Mouse (Mus musculus) ES-E14 (cell line): ENCODE measurements around the gene Fam20b. TPM values are rescaled to one million over a fixed set of nuclear protein-coding genes. Genes with fewer than 3 reads are reported as not detected.
A peak's percentile ranks its signal among the peaks of the same experiment; 100 is the strongest.

Experiments used
- DNase-seq: peaks from one replicate; pipeline ENCODE4 v3.0.0-alpha.2; 2013; ENCODE audit warnings: low read depth, low spot score
- H3K27ac ChIP-seq: 2 replicates; pipeline ENCODE4 v1.5.1; 2012; ENCODE audit warnings: low read depth, mild to moderate bottlenecking, low read length, moderate library complexity, mixed read lengths; ENCODE audit not compliant: poor library complexity, insufficient read depth, severe bottlenecking
- H3K36me3 ChIP-seq: 2 replicates; pipeline ENCODE4 v1.6.1; 2012; ENCODE audit warnings: mild to moderate bottlenecking, low read length, moderate library complexity, mixed read lengths; ENCODE audit not compliant: control insufficient read depth, poor library complexity, insufficient read depth, severe bottlenecking
- H3K4me1 ChIP-seq, 2 experiments: fragments of 150-350 bp in 1 of 2; sonication (generic) in 1 of 2; 2 replicates each; pipeline ENCODE4 v1.6.1; 2012; ENCODE audit warnings: low read length in 2 of 2, mild to moderate bottlenecking in 1 of 2, mixed read lengths in 1 of 2; ENCODE audit not compliant: control insufficient read depth in 2 of 2, insufficient read depth in 2 of 2, poor library complexity in 1 of 2
- H3K4me3 ChIP-seq, 2 experiments: fragments of 150-350 bp in 1 of 2; sonication (generic) in 1 of 2; 2 replicates each; pipeline ENCODE4 v1.5.1; 2012; ENCODE audit warnings: low read length in 2 of 2, low read depth in 1 of 2, mild to moderate bottlenecking in 1 of 2, mixed read lengths in 1 of 2; ENCODE audit not compliant: insufficient read depth in 1 of 2, poor library complexity in 1 of 2, severe bottlenecking in 1 of 2
- H3K9ac ChIP-seq: 2 replicates; pipeline ENCODE4 v1.6.1; 2012; ENCODE audit warnings: low read depth, mild to moderate bottlenecking, low read length, mixed read lengths; ENCODE audit not compliant: poor library complexity, insufficient read depth, severe bottlenecking
- H3K9me3 ChIP-seq: fragments of 150-350 bp; sonication (generic); 2 replicates; pipeline ENCODE4 v1.6.1; 2012; ENCODE audit warnings: low read depth, mild to moderate bottlenecking, low read length; ENCODE audit not compliant: control insufficient read depth, insufficient read depth
- CHD2 ChIP-seq: IDR thresholded peaks from 2 replicates; pipeline ENCODE4 v1.6.1; 2014; ENCODE audit warnings: mild to moderate bottlenecking, low read depth, low read length, inconsistent platforms
- HCFC1 ChIP-seq: IDR thresholded peaks from 2 replicates; pipeline ENCODE4 v1.6.1; 2012; ENCODE audit warnings: low read length, inconsistent platforms, borderline replicate concordance; ENCODE audit not compliant: insufficient read depth
- MAFK ChIP-seq: IDR thresholded peaks from 2 replicates; pipeline ENCODE4 v1.6.1; 2014; ENCODE audit warnings: mild to moderate bottlenecking, low read depth, low read length, inconsistent platforms; ENCODE audit not compliant: insufficient read depth
- ZC3H11A ChIP-seq: IDR thresholded peaks from 2 replicates; pipeline ENCODE4 v1.6.1; 2012; ENCODE audit warnings: low read depth, mild to moderate bottlenecking, inconsistent platforms, low read length, borderline replicate concordance
- ZNF384 ChIP-seq: IDR thresholded peaks from 2 replicates; pipeline ENCODE4 v1.6.1; 2012; ENCODE audit warnings: low read depth, low read length, inconsistent platforms
- in situ Hi-C, 2 experiments: fragments of 600-800 bp; cut with MboI; formaldehyde crosslinking; loops; one replicate each; pipeline ENCODE4 v1.15.1; 2025; ENCODE audit warnings: low sequenced_read_pairs in 2 of 2, inconsistent platforms in 1 of 2; ENCODE audit not compliant: unreplicated experiment in 2 of 2
- total RNA-seq: library from RNA; depleted of rRNA; stranded (reverse); fragments of 300-350 nt; gene quantifications from 2 replicates; pipeline ENCODE4 v1.2.3, GENCODE M21; 2012

The Fam20b gene
- total RNA-seq, 1 experiment = 22.2 TPM

GRCm38 (mm10) chr1:156752990-156753389 is 34.1 kb upstream of the Fam20b start:
- TF ChIP-seq CHD2 (no peak), HCFC1 (no peak), MAFK (0 out of 2 replicates have a peak, but pooled peaks have one; percentile 22)
- Histone ChIP-seq H3K4me3 (no peak overlapping the region), H3K9ac (no peak overlapping the region), H3K4me1 (no peaks in the 10 kb centered on the region; a peak in 1 of 4 replicates), H3K9me3 (no peaks in the 10 kb centered on the region), H3K36me3 (no peaks in the 10 kb centered on the region), H3K27ac (no peak overlapping the region)
- in situ Hi-C loops = no loop called here
- no peak for DNase-seq

GRCm38 (mm10) chr1:156752020-156752724 is 33.3 kb upstream of the Fam20b start:
- H3K9ac ChIP-seq = peak overlapping the region; percentile 18; the same call in 1 of the 2 replicates
- H3K36me3 ChIP-seq = no peaks in the 10 kb centered on the region
- H3K27ac ChIP-seq = no peak overlapping the region
- H3K4me3 ChIP-seq = peak overlapping the region in 1 of 2 experiments; percentile 41; a peak in 2 of 4 replicates
- no peaks in the 10 kb centered on the region for H3K9me3 ChIP-seq
- H3K4me1 ChIP-seq = peaks cover 0 to 1% of the 10 kb centered on the region in 2 experiments; a peak in 2 of 4 replicates
- in situ Hi-C loops = no loop called here
- TF ChIP-seq ZNF384 = 0 out of 2 replicates have a peak, but pooled peaks have one; percentile 53
- TF ChIP-seq ZC3H11A = 0 out of 2 replicates have a peak, but pooled peaks have one; percentile 18
- no peak for TF ChIP-seq MAFK
- DNase-seq = peak; percentile 80

GRCm38 (mm10) chr1:156750261-156750660 is 31.4 kb upstream of the Fam20b start:
- no peak overlapping the region for H3K9ac ChIP-seq
- no peak overlapping the region for H3K4me3 ChIP-seq
- TF ChIP-seq ZNF384 (no peak), HCFC1 (no peak), MAFK (no peak)
- H3K36me3 ChIP-seq = no peaks in the 10 kb centered on the region
- H3K9me3 ChIP-seq = no peaks in the 10 kb centered on the region
- DNase-seq = no peak
- no peak overlapping the region for H3K27ac ChIP-seq
- in situ Hi-C loops = no loop called here
- H3K4me1 ChIP-seq = peaks cover 0 to 1% of the 10 kb centered on the region in 2 experiments; a peak in 2 of 4 replicates

GRCm38 (mm10) chr1:156749136-156749535 is 30.2 kb upstream of the Fam20b start:
- TF ChIP-seq MAFK (0 out of 2 replicates have a peak, but pooled peaks have one; percentile 26), CHD2 (no peak)
- in situ Hi-C loops = loop anchor here in 1 of 2 experiments (10.0 kb wide), 1 partner anchor 326 kb away; no protein-coding TSS in a partner anchor
- Histone ChIP-seq H3K27ac (no peak overlapping the region), H3K4me3 (no peak overlapping the region), H3K4me1 (peaks cover 0 to 1% of the 10 kb centered on the region in 2 experiments; a peak in 2 of 4 replicates), H3K36me3 (no peaks in the 10 kb centered on the region), H3K9ac (no peak overlapping the region), H3K9me3 (no peaks in the 10 kb centered on the region)
- DNase-seq = no peak
